Mouse (Mus musculus) adrenal gland, postnatal 25 days (tissue): ENCODE data around the gene Tgoln1. TPM values are rescaled to one million over a fixed set of nuclear protein-coding genes. Genes with fewer than 3 reads are reported as not detected.

Experiments used
- DNase-seq: peaks from one replicate; pipeline ENCODE4 v3.0.0; 2021; ENCODE audit warnings: mixed read lengths
- total RNA-seq: library from RNA; stranded (reverse); gene quantifications from 2 replicates; pipeline ENCODE4 v1.2.3, GENCODE M21; 2021

Gene Tgoln1
- total RNA-seq, 1 experiment from 2014 or later: 176 TPM

- no peak for DNase-seq
Measured at GRCm38 (mm10) chr6:72627276-72627675, 10.5 kb upstream of the Tgoln1 start.

DNA sequence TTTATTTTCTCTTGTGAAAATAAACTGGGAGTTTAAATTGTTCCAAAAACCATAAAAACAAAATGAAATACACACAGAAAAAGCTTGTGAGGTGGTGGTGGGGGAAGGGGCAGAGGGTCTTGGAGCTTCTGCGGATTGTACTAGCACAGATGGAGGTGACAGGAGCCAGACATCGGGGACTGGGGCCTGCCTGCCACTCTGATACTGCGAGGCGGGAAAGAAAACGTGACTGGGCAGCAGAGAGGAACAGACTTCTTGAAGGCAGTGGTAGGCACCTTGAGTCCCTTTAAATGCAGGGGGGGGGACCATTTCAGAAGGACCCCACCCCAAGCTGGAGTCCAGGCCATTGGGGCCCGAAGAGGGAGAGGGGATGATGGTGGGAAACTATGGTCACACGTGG is 9.6 kb upstream of the Tgoln1 start:
- DNase-seq: no peak

GRCm38 (mm10) chr6:72623661-72624402 is 7.0 kb upstream of the Tgoln1 start:
- peak; percentile 81 for DNase-seq

GRCm38 (mm10) chr6:72622917-72623316 is 6.1 kb upstream of the Tgoln1 start:
- DNase-seq: no peak

DNA sequence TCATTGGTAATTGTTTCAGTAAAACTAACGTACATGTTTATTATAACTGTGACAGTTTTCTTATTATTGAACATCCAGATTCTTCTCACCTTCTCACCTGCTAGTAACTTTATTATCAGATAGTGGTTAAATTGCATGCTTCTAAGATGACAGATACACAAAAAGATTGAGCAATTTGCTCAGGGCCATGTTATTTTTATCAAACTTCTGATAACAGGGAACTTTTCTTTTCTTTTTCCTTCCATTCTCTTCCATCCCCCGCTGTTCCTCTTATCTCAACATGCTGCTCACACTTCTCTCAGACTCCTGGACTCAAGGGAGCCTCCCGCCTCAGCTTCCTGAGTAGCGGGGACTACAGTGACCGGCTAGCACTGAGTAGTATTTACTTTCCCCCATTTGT is 4.1 kb upstream of the Tgoln1 start:
- DNase-seq: no peak

- DNase-seq: no peak
Measured at GRCm38 (mm10) chr6:72619734-72620532, 3.1 kb upstream of the Tgoln1 start.

- DNase-seq: no peak
Measured at GRCm38 (mm10) chr6:72615561-72616375, 1.0 kb downstream of the Tgoln1 start.

- no peak for DNase-seq
Measured at GRCm38 (mm10) chr6:72615151-72615550, 1.6 kb downstream of the Tgoln1 start.

DNA sequence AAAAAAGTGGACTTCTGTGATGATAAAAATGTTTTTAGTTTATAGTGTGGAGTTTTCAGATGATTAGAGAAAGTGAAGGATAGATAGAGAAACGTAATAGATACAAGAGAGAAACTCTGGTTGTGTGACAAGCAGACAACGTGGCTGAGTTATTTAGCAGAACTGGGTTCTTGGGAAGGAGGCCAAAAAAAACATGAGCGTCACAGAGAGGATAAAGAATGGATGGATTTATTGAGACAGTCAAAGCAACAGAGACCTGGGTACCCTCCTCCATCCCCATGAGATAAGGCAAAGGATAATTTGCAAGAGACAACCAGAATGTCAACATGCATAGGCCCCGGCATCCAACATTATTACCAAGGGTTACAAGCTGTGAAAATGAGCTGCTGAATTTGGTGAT is 6.5 kb downstream of the Tgoln1 start:
- DNase-seq: no peak

- no peak for DNase-seq
Measured at GRCm38 (mm10) chr6:72608662-72609184, 8.1 kb downstream of the Tgoln1 start.

- DNase-seq: no peak
Measured at GRCm38 (mm10) chr6:72607676-72608075, 9.1 kb downstream of the Tgoln1 start.

GRCm38 (mm10) chr6:72607060-72607459 is 9.7 kb downstream of the Tgoln1 start:
- no peak for DNase-seq

DNA sequence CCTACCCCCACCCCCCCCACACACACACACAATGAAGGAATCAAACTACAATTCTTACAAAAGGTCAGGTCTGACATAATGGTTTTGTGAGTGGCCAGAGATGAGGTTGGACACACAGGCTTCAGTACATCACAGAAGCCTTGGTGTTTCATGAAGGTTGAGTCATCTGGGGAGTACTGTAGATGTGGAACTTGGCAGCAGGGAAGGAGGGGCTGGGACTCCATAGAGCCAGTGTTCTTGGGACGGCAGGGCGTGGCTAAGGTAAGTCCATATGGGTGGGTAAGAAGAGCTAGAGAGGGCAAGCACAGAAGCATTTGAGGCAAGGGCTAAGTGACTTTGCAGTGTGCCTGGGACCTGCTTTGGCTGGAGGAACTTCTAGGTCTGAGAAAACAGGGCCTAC is 12.7 kb downstream of the Tgoln1 start:
- no peak for DNase-seq

DNA sequence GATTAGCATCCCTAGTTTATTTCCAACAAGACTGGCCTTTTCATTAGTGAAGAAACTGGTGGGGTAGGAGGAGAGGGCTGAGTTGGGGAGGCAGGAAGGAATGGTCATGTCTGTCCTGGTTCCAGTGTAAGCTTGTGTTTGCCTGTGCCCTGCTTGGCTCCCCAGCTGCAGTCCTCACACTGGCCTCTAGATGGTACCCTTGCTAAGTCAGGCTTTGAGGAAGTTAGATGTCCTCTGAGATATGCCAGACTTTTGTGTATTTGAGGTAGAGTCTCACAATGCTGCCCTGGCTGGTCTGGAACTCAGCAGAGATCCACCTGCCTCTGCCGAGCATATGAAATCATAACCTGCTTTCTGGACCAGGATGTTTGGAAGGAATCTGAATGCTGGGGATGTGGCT is 15.1 kb downstream of the Tgoln1 start:
- peak; percentile 79 for DNase-seq

GRCm38 (mm10) chr6:72600771-72601170 is 16.0 kb downstream of the Tgoln1 start:
- DNase-seq: no peak

GRCm38 (mm10) chr6:72600216-72600615 is 16.6 kb downstream of the Tgoln1 start:
- peak; percentile 27 for DNase-seq

- DNase-seq: peak; percentile 47
Measured at GRCm38 (mm10) chr6:72598791-72599557, 17.8 kb downstream of the Tgoln1 start.

- peak; percentile 94 for DNase-seq
Measured at GRCm38 (mm10) chr6:72597956-72598753, 18.6 kb downstream of the Tgoln1 start, which contains the start of the genes Elmod3 and Retsat. TSS of gene Elmod3 (minus strand) at chr6:72598413. TSS of gene Retsat (plus strand) at chr6:72598475.

DNA sequence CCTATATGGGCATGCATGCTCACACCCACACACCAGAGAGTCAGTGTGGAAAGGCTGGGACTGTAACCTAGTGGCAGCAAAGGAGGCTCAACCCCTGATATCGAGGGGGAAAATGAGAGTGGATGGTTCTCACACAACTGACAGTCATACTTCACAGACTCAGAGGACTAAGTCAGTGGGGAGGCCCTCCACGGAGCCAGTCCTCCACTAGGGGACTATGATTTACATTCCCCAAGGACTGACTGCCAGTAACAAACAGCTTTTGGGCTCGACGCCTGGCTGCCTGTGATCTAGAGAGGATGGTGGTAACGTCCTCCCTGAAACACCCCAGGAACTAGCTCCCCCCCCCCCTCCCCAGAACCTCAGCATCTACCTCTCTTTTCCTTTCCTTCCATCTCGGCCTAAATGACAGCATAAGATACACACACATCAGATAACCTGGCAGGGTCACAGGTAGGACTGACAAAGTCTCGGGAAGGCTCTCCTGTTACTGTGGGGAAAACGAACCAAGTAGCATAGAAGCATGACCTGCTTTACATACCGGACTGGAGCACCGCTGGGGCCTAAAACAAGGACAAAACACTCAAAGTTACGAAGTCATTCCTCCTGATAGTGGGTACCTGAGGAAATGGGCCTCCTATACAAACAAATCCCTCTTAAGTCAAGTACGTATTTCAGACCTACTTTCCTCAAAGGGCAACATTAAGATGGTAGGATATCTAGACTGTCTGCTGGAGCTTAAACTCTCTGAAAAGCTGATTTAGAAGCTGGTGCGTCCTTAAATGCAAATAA is 19.5 kb downstream of the Tgoln1 start:
- DNase-seq: peak; percentile 36

GRCm38 (mm10) chr6:72593914-72594313 is 22.9 kb downstream of the Tgoln1 start:
- DNase-seq: no peak
